Mouse (Mus musculus) embryonic facial prominence, embryonic 10.5 days (tissue): ENCODE measurements around the gene 1700102P08Rik. TPM values are rescaled to one million over a fixed set of nuclear protein-coding genes. Genes with fewer than 3 reads are reported as not detected.

Experiments
- DNase-seq: peaks from one replicate; pipeline ENCODE4 v3.0.0-alpha.2; 2017; ENCODE audit warnings: low spot score
- H3K27ac ChIP-seq: fragments of 300-500 bp; sonication (generic); replicated peaks from 2 replicates; pipeline ENCODE4 v1.5.1; 2016; ENCODE audit warnings: mild to moderate bottlenecking
- H3K27me3 ChIP-seq: fragments of 300-500 bp; sonication (generic); replicated peaks from 2 replicates; pipeline ENCODE4 v1.6.1; 2016; ENCODE audit warnings: low read depth, mild to moderate bottlenecking; ENCODE audit not compliant: poor library complexity, severe bottlenecking
- H3K36me3 ChIP-seq: fragments of 300-500 bp; sonication (generic); replicated peaks from 2 replicates; pipeline ENCODE4 v1.6.1; 2016; ENCODE audit warnings: mild to moderate bottlenecking, moderate library complexity
- H3K4me1 ChIP-seq: fragments of 300-500 bp; sonication (generic); 2 replicates; pipeline ENCODE4 v1.6.1; 2016
- H3K4me3 ChIP-seq: fragments of 300-500 bp; sonication (generic); 2 replicates; pipeline ENCODE4 v1.5.1; 2016; ENCODE audit warnings: mild to moderate bottlenecking, moderate library complexity
- H3K9me3 ChIP-seq: fragments of 300-500 bp; sonication (generic); 2 replicates; pipeline ENCODE4 v1.6.1; 2016; ENCODE audit warnings: mild to moderate bottlenecking
- WGBS: fragments of 180-500 bp; shearing (Covaris S2); methylation state at CpG from one replicate; pipeline ENCODE4 v1.1.7; 2016; 5-methylcytosine and 5-hydroxymethylcytosine counted together
- polyA plus RNA-seq: library from polyadenylated mRNA; unstranded; fragments of >200 nt; fragmentation: Nextera tagmentation; extraction: Ambion mirVana; gene quantifications from 2 replicates; pipeline ENCODE4 v1.2.1, GENCODE M21; 2016

Gene 1700102P08Rik
- polyA plus RNA-seq, 1 experiment from 2014 or later = 0.67 TPM

DNA sequence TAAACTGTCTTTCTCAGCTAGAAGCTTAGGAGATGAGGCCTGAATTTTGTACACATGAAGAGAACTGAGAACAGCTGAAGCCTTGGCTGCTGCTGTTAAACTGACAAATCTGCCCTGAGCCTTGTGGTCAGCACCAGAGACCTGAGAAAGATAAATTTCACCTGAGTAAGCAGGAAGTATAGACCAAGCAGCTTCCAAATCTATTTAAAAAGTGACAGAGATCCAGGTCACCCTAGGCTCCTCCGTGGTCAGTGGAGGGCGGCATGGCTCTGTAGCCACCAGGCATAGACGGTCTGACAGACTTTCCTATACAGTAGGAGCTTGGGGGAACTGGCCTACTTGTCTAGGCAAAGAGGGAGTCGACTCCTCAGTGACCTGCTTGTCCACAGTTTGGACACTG, 5.8 kb upstream of the 1700102P08Rik start:
- DNase-seq = no peak
- Histone ChIP-seq H3K4me1 (no peaks in the 10 kb centered on the region), H3K4me3 (no peak overlapping the region), H3K36me3 (peaks cover 97% of the 10 kb centered on the region), H3K27ac (no peak overlapping the region), H3K9me3 (no peaks in the 10 kb centered on the region), H3K27me3 (no peaks in the 10 kb centered on the region)
- 90% methylated on average over 4 of the region's 4 CpGs for WGBS

DNA sequence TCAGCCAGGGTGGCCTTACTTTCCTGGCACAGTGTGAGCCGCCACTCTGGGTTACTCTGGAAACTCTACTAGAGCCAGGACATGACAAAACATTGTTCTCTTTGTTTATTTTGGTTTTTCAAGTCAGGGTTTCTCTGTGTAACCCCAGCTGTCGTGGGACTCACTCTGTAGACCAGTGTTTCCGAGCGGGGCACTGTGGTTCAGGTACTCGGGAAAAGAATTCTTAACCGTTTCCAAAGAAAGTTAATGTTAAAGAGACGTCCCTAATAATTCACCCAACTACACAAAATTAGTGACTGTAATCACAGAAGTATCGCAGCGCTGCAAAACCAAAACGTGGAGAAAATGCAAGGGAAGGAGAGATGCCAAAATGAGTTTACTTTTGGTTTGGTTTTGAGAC, 4.0 kb upstream of the 1700102P08Rik start:
- 87% methylated on average over 10 of the region's 10 CpGs for WGBS
- no peaks in the 10 kb centered on the region for H3K27me3 ChIP-seq
- no peak for DNase-seq
- peaks cover 97% of the 10 kb centered on the region for H3K36me3 ChIP-seq
- H3K27ac ChIP-seq = no peak overlapping the region
- peaks cover 3% of the 10 kb centered on the region; the same call in 1 of the 2 replicates for H3K4me1 ChIP-seq
- no peaks in the 10 kb centered on the region for H3K9me3 ChIP-seq
- H3K4me3 ChIP-seq = no peak overlapping the region

DNA sequence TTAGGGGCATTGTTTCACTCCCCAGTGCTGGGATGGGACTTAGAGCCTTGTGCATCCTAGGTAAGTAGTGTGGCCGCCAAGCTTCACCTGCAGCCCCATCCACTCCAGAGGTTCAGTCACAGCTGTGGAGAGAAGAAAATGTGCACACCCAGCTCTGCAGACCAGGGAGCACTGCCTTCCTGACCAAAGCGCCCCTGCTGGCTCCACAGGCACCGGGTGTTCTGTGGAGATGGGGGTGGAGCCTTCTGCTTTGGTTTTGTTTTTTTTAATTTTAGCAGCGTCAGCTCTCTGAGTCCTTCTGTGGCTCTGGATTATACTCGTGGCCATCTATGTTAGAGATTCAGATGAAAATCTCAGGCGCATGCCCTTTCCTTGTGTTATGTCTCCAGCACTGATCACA, 3.4 kb upstream of the 1700102P08Rik start:
- peaks cover 97% of the 10 kb centered on the region for H3K36me3 ChIP-seq
- WGBS = 87% methylated on average over 6 of the region's 6 CpGs
- no peak for DNase-seq
- H3K27me3 ChIP-seq = no peaks in the 10 kb centered on the region
- H3K27ac ChIP-seq = no peak overlapping the region
- H3K9me3 ChIP-seq = no peaks in the 10 kb centered on the region
- no peak overlapping the region for H3K4me3 ChIP-seq
- peaks cover 3% of the 10 kb centered on the region; the same call in 1 of the 2 replicates for H3K4me1 ChIP-seq

DNA sequence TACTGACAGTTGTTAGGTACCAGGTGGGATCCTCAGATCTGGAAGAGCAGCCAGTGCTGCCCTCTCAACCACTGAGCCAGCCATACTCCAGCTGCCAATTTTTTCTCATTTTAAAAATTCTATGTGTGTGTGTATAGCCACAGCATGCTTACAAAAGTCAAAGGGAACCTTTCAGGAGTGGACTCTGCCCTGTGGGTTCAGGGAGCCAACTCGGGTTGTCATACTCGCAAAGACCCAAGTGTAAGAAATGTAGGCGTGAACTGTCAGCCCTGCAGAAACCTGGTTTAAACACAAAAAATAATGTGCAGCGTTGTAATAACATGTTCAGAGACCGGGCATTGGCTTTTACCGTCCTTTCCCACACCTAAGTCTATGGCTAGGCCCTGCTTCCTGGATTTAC, 1.6 kb downstream of the 1700102P08Rik start:
- H3K4me1 ChIP-seq = peaks cover 3% of the 10 kb centered on the region; the same call in 1 of the 2 replicates
- no peak overlapping the region for H3K4me3 ChIP-seq
- H3K27ac ChIP-seq = no peak overlapping the region
- H3K36me3 ChIP-seq = peaks cover 52% of the 10 kb centered on the region
- DNase-seq = no peak
- 94% methylated on average over 6 of the region's 6 CpGs for WGBS
- no peaks in the 10 kb centered on the region for H3K27me3 ChIP-seq
- H3K9me3 ChIP-seq = no peaks in the 10 kb centered on the region

DNA sequence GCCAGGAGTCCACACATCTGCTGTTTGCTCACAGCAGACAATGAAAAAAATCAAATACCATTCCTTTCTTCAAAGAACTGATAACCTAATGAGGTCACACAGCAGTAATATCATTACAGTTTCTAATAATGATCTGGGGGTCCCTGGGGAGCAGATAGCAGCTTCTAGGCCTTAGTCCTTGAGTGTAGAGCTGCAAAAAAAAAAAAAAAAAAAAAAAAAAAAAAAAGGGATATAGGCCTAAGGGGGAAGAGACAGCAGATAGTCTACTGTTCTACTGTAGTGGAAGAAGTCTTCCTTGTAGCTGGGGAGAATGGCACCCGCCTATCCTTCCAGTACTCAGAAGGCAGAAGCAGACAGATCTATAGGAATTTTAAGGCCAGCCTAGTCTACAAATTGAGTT, 2.8 kb downstream of the 1700102P08Rik start:
- Histone ChIP-seq H3K4me1 (peaks cover 3% of the 10 kb centered on the region; the same call in 1 of the 2 replicates), H3K27ac (no peak overlapping the region), H3K36me3 (peaks cover 42% of the 10 kb centered on the region), H3K4me3 (no peak overlapping the region), H3K9me3 (no peaks in the 10 kb centered on the region), H3K27me3 (no peaks in the 10 kb centered on the region)
- 89% methylated on average over 1 of the region's 1 CpGs for WGBS
- DNase-seq = no peak

DNA sequence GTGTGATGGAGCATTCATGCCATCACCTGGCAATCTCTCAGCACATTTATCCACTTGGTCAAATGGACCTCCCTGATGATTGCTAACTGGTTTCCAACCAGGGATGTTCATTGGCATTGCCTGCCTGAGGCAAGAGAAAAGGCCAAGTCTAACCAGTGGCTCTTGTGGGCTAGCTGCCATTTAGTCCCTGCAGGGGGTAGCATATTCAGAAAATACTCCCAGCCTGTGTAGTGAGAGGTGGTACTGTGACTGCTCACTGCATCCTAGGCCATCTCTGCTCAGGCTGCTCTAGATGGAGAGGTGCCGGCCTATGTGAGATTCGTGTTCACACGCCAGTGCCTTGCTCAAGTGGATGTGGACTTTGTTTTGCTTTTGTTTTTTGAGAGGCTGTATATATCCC, 5.7 kb downstream of the 1700102P08Rik start:
- Histone ChIP-seq H3K4me3 (no peak overlapping the region), H3K4me1 (no peaks in the 10 kb centered on the region; the same call in 1 of the 2 replicates), H3K27ac (no peak overlapping the region), H3K36me3 (peaks cover 13% of the 10 kb centered on the region), H3K27me3 (no peaks in the 10 kb centered on the region), H3K9me3 (no peaks in the 10 kb centered on the region)
- 86% methylated on average over 3 of the region's 3 CpGs for WGBS
- DNase-seq = no peak

DNA sequence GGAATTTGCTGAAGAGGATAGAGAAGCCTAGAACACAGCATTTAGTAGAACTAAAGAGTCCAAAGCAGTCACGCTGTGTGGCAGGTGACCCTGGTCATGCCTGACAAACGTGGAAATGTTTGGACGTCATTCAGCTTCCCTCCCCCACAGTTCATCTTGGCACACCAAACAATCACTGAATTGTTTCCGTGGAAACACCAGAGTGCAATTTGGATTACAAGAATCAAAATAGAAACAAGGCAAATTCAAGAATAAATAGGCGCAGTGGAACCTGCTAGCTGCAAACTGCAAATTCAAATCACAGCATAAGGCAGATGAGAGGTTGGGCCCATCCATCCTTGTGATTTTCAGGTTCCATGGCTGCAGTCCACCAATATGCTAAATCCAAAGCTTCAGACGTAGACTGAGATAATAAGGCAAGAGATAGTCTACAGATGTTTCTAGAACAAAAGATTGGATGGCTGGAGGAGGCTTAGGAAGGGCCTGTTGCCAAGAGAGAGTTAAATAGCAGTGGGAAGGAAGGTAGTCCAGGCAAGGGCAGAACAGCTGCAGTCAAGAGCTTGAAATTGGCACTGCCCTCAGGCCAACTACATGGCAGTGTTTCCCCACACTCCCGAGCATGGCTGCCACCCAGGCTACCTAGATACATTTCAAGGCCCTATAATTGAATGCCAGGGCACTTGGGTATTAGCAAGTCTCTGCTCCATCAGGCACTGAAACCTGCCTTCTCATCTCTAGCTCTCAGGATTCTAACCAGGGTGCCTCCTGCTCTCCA, 8.8 kb downstream of the 1700102P08Rik start:
- no peak overlapping the region for H3K27ac ChIP-seq
- H3K9me3 ChIP-seq = no peaks in the 10 kb centered on the region
- no peak overlapping the region for H3K4me3 ChIP-seq
- no peaks in the 10 kb centered on the region for H3K36me3 ChIP-seq
- no peak for DNase-seq
- 68% methylated on average over 7 of the region's 7 CpGs for WGBS
- H3K27me3 ChIP-seq = no peaks in the 10 kb centered on the region
- H3K4me1 ChIP-seq = peaks cover 6% of the 10 kb centered on the region

DNA sequence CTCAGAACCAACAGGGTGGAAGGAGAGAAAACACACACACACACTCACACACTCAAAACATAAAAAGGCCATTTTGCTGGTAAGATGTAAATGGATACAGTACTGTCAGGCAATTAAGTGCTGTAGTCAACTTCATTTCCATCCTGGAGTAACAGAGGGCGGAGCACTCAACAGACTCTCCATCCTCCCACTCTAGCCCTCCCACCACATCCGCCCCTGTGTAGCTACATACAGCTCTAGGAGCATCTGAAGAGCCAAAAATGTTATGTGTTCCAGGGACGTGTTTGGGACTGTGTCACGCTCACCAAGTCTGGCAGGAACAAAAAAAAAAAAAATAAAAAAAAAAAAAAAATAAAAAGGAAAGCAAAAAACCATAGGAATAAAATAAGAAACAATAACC, 10.5 kb downstream of the 1700102P08Rik start:
- H3K4me1 ChIP-seq = peaks cover 6% of the 10 kb centered on the region
- H3K36me3 ChIP-seq = no peaks in the 10 kb centered on the region
- 92% methylated on average over 4 of the region's 4 CpGs for WGBS
- H3K9me3 ChIP-seq = no peaks in the 10 kb centered on the region
- DNase-seq = no peak
- H3K27ac ChIP-seq = no peak overlapping the region
- H3K4me3 ChIP-seq = no peak overlapping the region
- no peaks in the 10 kb centered on the region for H3K27me3 ChIP-seq

DNA sequence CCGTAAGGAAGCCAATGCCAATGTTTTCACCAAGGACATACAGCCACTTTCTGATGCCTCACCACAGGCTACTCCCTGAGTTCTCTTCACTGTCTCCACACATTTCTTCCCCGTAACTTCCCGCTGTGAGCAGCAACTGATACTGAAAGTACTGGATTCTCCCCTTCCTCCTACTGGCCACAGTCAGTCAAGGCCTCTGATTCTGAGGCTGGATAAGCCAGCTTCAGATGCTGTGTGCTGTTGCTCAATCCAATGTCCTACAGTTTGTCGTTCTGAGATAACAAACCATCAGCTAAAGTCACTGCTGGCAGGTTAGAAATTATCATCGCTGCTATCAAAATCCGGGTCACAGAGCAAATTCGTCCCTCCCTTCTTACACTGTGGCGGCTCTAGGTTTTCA, 11.8 kb downstream of the 1700102P08Rik start:
- WGBS = 84% methylated on average over 8 of the region's 8 CpGs
- Histone ChIP-seq H3K36me3 (no peaks in the 10 kb centered on the region), H3K4me3 (no peak overlapping the region), H3K9me3 (no peaks in the 10 kb centered on the region), H3K27ac (no peak overlapping the region), H3K27me3 (no peaks in the 10 kb centered on the region), H3K4me1 (peaks cover 6% of the 10 kb centered on the region)
- no peak for DNase-seq

DNA sequence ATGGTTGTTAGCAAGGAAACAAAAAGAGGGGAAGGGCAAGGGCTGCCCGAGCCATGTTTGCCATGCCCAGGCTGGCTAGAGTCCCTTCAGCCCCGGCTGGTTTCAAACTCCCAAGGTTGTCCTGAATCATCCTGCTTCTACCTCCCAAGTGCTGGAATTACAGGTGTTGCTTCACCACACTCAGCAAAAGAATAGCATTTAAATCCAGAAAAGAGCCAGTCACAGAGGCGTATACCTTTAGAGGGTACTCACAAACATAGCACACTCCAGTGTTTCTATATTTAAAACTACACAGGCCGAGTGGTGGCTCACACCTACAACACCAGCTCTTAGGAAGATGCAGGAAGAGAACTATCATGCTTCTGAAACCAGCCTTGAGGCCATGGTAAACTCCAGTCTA, 16.9 kb downstream of the 1700102P08Rik start:
- no peaks in the 10 kb centered on the region for H3K9me3 ChIP-seq
- 93% methylated on average over 4 of the region's 4 CpGs for WGBS
- H3K4me1 ChIP-seq = peaks cover 6% of the 10 kb centered on the region; the same call in 1 of the 2 replicates
- H3K4me3 ChIP-seq = no peak overlapping the region
- no peaks in the 10 kb centered on the region for H3K36me3 ChIP-seq
- no peak overlapping the region for H3K27ac ChIP-seq
- no peak for DNase-seq
- H3K27me3 ChIP-seq = no peaks in the 10 kb centered on the region

DNA sequence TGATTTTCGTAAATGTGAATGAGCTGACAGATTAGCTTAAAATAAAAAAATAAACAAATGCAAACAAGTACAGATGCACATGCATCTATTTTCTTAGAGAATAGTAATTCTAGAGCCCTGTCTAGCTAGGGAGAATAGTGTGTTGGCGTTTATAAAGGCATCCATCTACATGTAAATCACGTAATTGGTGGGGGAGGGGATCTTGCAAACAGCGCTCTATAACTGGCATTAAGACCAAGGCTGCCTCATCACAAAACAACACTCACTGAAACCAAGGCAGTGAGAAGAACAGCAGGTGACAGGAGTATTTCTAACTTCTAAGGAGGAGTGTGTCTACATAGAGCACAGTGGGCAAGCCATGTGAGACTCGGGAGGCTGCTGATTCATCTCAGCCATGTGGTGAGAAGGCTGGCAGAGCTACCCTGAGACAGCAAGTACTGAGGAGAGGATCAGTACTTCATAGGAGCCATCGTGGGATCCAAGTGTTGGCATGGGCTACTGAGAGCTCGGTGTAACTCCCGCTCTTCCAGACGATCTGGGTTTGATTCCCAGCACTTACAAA, 18.9 kb downstream of the 1700102P08Rik start:
- Histone ChIP-seq H3K4me1 (no peaks in the 10 kb centered on the region), H3K4me3 (no peak overlapping the region), H3K9me3 (no peaks in the 10 kb centered on the region), H3K36me3 (no peaks in the 10 kb centered on the region), H3K27ac (no peak overlapping the region), H3K27me3 (no peaks in the 10 kb centered on the region)
- WGBS = 78% methylated on average over 9 of the region's 9 CpGs
- DNase-seq = no peak

DNA sequence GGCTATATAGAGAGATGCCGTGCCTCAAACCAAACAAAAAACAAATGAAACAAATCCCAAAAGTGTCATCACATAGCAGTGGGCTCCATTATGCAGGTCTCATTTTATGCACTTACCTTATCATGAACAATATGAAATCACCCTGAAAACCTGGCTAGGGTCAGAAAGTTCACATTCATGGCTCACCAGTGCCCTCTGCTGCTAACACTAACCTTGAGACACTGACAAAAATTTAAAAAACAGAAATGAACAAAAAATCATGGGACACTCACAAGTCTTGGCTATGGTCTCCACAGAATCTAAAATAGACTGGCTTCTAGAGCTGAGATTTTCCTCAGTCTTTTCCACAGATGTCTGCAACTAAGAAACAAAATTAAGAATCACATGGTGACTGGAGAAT, 19.6 kb downstream of the 1700102P08Rik start:
- H3K27ac ChIP-seq = no peak overlapping the region
- H3K27me3 ChIP-seq = no peaks in the 10 kb centered on the region
- H3K9me3 ChIP-seq = no peaks in the 10 kb centered on the region
- no peaks in the 10 kb centered on the region for H3K4me1 ChIP-seq
- WGBS = 77% methylated on average over 1 of the region's 1 CpGs
- no peak overlapping the region for H3K4me3 ChIP-seq
- no peak for DNase-seq
- H3K36me3 ChIP-seq = no peaks in the 10 kb centered on the region

DNA sequence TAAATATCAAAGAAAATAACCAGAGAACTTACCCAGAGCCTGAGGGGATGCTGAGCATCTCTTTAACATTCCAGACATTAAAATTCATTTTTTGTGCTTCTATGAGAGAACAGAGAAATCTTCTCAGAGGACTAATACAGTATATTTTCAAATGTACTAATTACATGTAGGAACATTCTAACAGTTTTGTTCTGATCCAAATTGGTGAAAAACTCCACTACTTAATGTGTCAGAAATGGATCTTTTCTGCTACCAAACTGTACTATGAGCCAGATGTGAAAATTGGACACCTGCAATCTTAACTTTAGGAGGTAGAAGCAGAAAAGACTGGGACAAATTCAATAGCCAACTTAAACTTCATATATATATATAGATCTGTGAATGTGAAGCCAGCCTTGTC, 35.8 kb downstream of the 1700102P08Rik start, which contains the start of gene Ccdc36:
Gene Ccdc36, minus strand, starts transcription at position 101 of the 400 bp plus-strand sequence.
- peaks cover 7% of the 10 kb centered on the region for H3K4me1 ChIP-seq
- H3K27me3 ChIP-seq = no peaks in the 10 kb centered on the region; the same call in 1 of the 2 replicates
- no peaks in the 10 kb centered on the region for H3K9me3 ChIP-seq
- H3K27ac ChIP-seq = no peak within 1 kb of the TSS
- H3K36me3 ChIP-seq = no peaks in the 10 kb centered on the region
- no peak for DNase-seq
- no peak within 1 kb of the TSS for H3K4me3 ChIP-seq
